Mouse (Mus musculus): Measurements from ENCODE around the gene Foxj2. TPM values are rescaled to one million over a fixed set of nuclear protein-coding genes. Genes with fewer than 3 reads are reported as not detected.

Gene Foxj2
- polyA plus RNA-seq (2012; rRNA removed): 14.8 and 16.7 TPM in 2 replicates

DNA sequence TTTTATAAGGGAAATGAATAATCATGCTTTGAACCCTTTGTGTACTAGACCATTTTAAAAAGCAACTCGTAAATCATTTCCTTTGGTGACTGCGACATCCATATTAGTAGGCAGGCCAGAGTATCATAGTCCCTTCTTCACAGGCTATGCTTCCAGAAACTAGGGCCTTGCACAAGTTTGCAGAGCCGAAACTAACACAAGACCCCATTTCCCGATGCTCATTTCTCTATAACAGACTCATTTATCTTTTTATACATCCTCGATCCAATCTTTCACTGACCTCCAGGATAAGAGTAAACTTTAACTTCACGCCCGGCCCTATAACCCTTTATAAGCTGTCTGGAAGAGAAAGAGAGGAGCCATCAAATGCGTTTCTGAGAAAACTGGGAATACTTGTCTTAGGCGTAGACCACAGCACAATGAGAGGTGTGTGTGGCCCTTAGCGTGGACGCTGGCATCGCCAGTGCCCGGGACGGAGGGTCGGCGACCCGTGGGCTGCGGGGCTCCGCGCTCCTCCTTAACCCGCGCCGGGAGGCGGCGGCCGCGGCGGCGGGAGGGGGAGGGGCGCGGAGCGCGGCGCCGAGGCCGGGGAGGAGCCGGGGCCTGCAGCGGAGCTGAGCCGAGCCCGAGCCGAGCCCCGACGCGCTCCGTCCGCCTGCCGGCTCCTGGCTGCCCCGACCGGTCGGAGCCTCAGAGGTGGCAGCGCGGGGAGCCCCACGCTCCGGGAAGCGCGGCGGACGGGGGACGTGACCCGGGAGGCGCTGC, at the start of gene Foxj2:
TSS of gene Foxj2 (plus strand) at position 609 of the 765 bp plus-strand sequence.
- TF ChIP-seq CTCF (IDR thresholded peaks at IDR 0.05; ENCODE audit: extremely low read depth, insufficient read depth, insufficient read length, insufficient replicate concordance) (no peak), POLR2A (IDR thresholded peaks at IDR 0.05; ENCODE audit: low read depth, low read length) (no peak)
- H3K36me3 ChIP-seq (ENCODE audit: control insufficient read depth, insufficient read depth, low read length): no peaks in the 10 kb centered on the region
- no peaks in the 10 kb centered on the region for H3K27me3 ChIP-seq (ENCODE audit: control insufficient read depth, insufficient read depth, low read length)
- WGBS: 4% methylated on average over 55 of the region's 61 CpGs
- H3K4me1 ChIP-seq (ENCODE audit: control insufficient read depth, insufficient read depth, insufficient read length): peaks cover 10% of the 10 kb centered on the region; the same call in 1 of the 2 replicates
- peak in 1 of 2 experiments; percentile 66 for DNase-seq (ENCODE audit: low read depth in 1 of 2, low spot score in 2 of 2)
- peak within 1 kb of the TSS; percentile 82 for H3K27ac ChIP-seq (ENCODE audit: insufficient read depth, low read length)
- H3K4me3 ChIP-seq (ENCODE audit: extremely low read depth, insufficient read depth, insufficient read length): peak within 1 kb of the TSS; percentile 92

DNA sequence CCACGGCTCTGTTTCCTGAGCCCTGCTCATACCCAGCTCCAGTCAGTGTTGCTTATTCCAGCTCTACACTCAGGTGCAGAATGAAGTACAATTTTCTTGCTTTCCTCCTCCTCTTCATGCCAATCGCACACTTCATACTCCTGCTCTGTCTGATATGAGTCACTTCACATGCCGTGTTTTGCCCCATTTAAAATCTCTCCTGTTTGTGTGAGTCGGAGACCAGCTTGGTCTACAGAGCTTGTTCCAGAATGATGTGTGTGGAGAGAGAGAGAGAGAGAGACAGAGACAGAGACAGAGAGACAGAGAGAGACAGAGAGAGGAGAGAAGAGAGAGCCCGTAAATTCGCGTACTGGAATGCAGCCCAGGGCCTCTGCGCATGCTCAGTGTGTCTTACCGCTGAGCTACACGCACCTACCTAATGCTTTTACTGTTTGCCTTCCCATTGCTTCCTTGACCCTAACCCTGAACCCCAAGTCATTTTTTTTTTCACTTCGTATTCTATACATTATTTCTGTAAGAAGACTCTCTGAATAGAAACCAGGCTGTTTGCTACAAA, 48.9 kb upstream of the Foxj2 start:
- Histone ChIP-seq H3K27me3 (ENCODE audit: control insufficient read depth, insufficient read depth, low read length) (no peaks in the 10 kb centered on the region), H3K4me3 (ENCODE audit: extremely low read depth, insufficient read depth, insufficient read length) (no peak overlapping the region), H3K36me3 (ENCODE audit: control insufficient read depth, insufficient read depth, low read length) (no peaks in the 10 kb centered on the region), H3K27ac (ENCODE audit: insufficient read depth, low read length) (no peak overlapping the region), H3K4me1 (ENCODE audit: control insufficient read depth, insufficient read depth, insufficient read length) (no peaks in the 10 kb centered on the region)
- TF ChIP-seq POLR2A (IDR thresholded peaks at IDR 0.05; ENCODE audit: low read depth, low read length): no peak
- no peak for TF ChIP-seq CTCF (IDR thresholded peaks at IDR 0.05; ENCODE audit: extremely low read depth, insufficient read depth, insufficient read length, insufficient replicate concordance)
- WGBS: 94% methylated on average over 11 of the region's 11 CpGs
- DNase-seq (ENCODE audit: low read depth in 1 of 2, low spot score in 2 of 2): no peak

DNA sequence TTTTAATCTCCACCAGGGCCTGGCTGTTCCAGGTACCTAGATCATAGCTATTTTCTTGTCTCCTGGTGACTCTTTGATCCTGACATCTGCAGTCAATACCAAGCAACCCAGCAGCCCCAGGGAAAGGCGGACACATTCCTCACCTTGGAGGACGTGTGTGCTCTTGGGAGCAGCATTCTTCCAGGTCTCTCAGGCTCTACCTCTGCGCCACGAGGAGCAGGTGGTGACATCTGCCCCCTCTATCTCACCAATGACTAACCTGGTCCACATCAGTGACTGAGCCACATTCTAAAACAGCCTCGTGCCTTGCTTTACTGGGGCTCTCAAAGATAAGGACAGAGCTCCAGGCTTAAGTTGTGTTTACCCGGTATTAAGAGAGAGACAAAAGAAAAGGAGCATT, 47.0 kb upstream of the Foxj2 start:
- H3K4me3 ChIP-seq (ENCODE audit: extremely low read depth, insufficient read depth, insufficient read length): no peak overlapping the region

DNA sequence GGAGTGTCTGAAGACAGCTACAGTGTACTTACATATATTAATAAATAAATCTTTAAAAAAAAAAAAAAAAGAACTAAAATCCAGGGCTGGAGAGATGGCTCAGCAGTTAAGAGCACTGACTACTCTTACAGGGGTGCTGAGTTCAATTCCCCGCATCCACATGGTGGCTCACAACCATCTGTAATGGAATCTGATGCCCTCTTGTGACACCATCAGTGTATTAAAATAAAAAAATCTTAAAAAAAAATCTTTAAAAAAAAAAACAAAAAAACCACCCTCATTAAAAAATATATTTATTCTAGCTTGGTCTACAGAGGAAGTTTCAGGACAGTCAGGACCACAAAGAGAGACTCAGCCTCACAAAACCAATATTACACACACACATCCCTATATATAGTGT, 45.4 kb upstream of the Foxj2 start:
- WGBS: 94% methylated on average over 1 of the region's 1 CpGs
- TF ChIP-seq POLR2A (IDR thresholded peaks at IDR 0.05; ENCODE audit: low read depth, low read length): no peak
- TF ChIP-seq CTCF (IDR thresholded peaks at IDR 0.05; ENCODE audit: extremely low read depth, insufficient read depth, insufficient read length, insufficient replicate concordance): no peak
- no peaks in the 10 kb centered on the region for H3K27me3 ChIP-seq (ENCODE audit: control insufficient read depth, insufficient read depth, low read length)
- H3K36me3 ChIP-seq (ENCODE audit: control insufficient read depth, insufficient read depth, low read length): no peaks in the 10 kb centered on the region
- H3K4me1 ChIP-seq (ENCODE audit: control insufficient read depth, insufficient read depth, insufficient read length): no peaks in the 10 kb centered on the region
- DNase-seq (ENCODE audit: low read depth in 1 of 2, low spot score in 2 of 2): no peak
- H3K27ac ChIP-seq (ENCODE audit: insufficient read depth, low read length): no peak overlapping the region
- no peak overlapping the region for H3K4me3 ChIP-seq (ENCODE audit: extremely low read depth, insufficient read depth, insufficient read length)

More for the DNA sequence above, 47.0 kb upstream of the Foxj2 start:
- 89% methylated on average over 6 of the region's 6 CpGs for WGBS
- H3K27ac ChIP-seq (ENCODE audit: insufficient read depth, low read length): no peak overlapping the region
- DNase-seq (ENCODE audit: low read depth in 1 of 2, low spot score in 2 of 2): no peak
- TF ChIP-seq CTCF (IDR thresholded peaks at IDR 0.05; ENCODE audit: extremely low read depth, insufficient read depth, insufficient read length, insufficient replicate concordance) (no peak), POLR2A (IDR thresholded peaks at IDR 0.05; ENCODE audit: low read depth, low read length) (no peak)
- no peaks in the 10 kb centered on the region for H3K27me3 ChIP-seq (ENCODE audit: control insufficient read depth, insufficient read depth, low read length)
- H3K4me1 ChIP-seq (ENCODE audit: control insufficient read depth, insufficient read depth, insufficient read length): no peaks in the 10 kb centered on the region
- H3K36me3 ChIP-seq (ENCODE audit: control insufficient read depth, insufficient read depth, low read length): no peaks in the 10 kb centered on the region

DNA sequence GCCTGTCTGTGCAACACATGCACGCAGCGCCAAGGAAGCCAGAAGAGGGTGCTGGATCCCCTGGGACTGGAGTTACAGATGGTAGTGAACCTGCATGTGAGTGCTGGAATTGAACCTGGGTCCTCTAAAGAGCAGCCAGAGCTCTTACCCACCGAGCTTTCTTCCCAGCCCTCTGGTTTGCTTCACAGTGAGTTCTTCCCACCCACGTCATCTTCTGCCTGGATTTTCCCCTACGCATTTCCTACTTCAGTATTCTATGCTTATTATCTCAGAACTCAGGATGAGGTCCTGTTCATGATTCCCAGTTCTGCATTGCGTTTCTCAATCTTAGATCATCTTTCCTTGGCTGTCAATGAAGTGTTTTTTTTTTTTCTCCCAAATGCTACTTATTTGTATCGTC, 43.7 kb upstream of the Foxj2 start:
- DNase-seq (ENCODE audit: low read depth in 1 of 2, low spot score in 2 of 2): no peak
- TF ChIP-seq CTCF (IDR thresholded peaks at IDR 0.05; ENCODE audit: extremely low read depth, insufficient read depth, insufficient read length, insufficient replicate concordance) (no peak), POLR2A (IDR thresholded peaks at IDR 0.05; ENCODE audit: low read depth, low read length) (no peak)
- WGBS: 85% methylated on average over 7 of the region's 7 CpGs
- no peaks in the 10 kb centered on the region for H3K27me3 ChIP-seq (ENCODE audit: control insufficient read depth, insufficient read depth, low read length)
- no peak overlapping the region for H3K4me3 ChIP-seq (ENCODE audit: extremely low read depth, insufficient read depth, insufficient read length)
- no peaks in the 10 kb centered on the region for H3K36me3 ChIP-seq (ENCODE audit: control insufficient read depth, insufficient read depth, low read length)
- H3K27ac ChIP-seq (ENCODE audit: insufficient read depth, low read length): no peak overlapping the region
- no peaks in the 10 kb centered on the region for H3K4me1 ChIP-seq (ENCODE audit: control insufficient read depth, insufficient read depth, insufficient read length)

DNA sequence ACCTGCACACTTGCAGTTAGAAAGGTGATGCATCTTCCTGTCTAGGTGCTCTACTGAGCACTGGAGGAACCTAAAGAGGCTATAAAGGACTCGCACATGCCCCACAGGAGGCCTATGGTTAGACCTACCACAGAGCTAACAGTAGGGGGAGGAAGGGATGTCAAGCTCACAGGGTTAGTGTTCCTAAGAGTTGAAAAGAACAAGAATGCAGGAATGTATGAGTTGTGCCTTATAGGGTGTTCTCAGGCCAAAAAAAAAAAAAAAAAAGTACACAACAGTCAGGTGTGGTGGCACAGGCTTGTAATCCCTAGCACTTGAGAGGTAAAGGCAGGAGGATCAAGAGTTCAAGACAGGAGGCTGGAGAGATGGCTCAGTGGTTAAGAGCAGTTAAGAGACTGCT, 39.8 kb upstream of the Foxj2 start:
- TF ChIP-seq POLR2A (IDR thresholded peaks at IDR 0.05; ENCODE audit: low read depth, low read length): no peak
- TF ChIP-seq CTCF (IDR thresholded peaks at IDR 0.05; ENCODE audit: extremely low read depth, insufficient read depth, insufficient read length, insufficient replicate concordance): no peak
- Histone ChIP-seq H3K27me3 (ENCODE audit: control insufficient read depth, insufficient read depth, low read length) (no peaks in the 10 kb centered on the region), H3K4me1 (ENCODE audit: control insufficient read depth, insufficient read depth, insufficient read length) (no peaks in the 10 kb centered on the region), H3K36me3 (ENCODE audit: control insufficient read depth, insufficient read depth, low read length) (no peaks in the 10 kb centered on the region), H3K27ac (ENCODE audit: insufficient read depth, low read length) (no peak overlapping the region), H3K4me3 (ENCODE audit: extremely low read depth, insufficient read depth, insufficient read length) (no peak overlapping the region)
- WGBS: 86% methylated on average over 1 of the region's 1 CpGs
- no peak for DNase-seq (ENCODE audit: low read depth in 1 of 2, low spot score in 2 of 2)

DNA sequence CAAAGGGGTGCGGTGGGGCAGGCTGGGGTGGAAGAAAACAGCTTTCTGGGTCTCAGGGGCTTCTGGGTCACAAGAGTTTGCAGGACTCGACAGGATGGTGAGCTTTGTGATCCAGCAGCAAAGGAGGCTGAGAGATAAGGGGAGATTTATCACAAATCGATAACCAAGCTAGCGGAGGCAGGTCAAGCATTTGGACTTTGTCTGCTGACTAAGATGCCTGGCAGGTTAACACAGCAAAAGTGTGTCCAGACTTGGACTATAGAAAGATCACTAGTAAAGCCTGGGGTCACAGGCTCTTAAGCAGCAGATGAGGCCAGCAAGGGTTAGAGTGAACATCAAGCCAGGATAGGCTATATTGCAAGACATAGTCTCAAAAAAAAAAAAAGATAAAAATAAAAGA, 38.5 kb upstream of the Foxj2 start:
- Histone ChIP-seq H3K27ac (ENCODE audit: insufficient read depth, low read length) (no peak overlapping the region), H3K4me1 (ENCODE audit: control insufficient read depth, insufficient read depth, insufficient read length) (no peaks in the 10 kb centered on the region; the same call in 1 of the 2 replicates), H3K36me3 (ENCODE audit: control insufficient read depth, insufficient read depth, low read length) (no peaks in the 10 kb centered on the region), H3K27me3 (ENCODE audit: control insufficient read depth, insufficient read depth, low read length) (no peaks in the 10 kb centered on the region), H3K4me3 (ENCODE audit: extremely low read depth, insufficient read depth, insufficient read length) (no peak overlapping the region)
- TF ChIP-seq POLR2A (IDR thresholded peaks at IDR 0.05; ENCODE audit: low read depth, low read length) (no peak), CTCF (IDR thresholded peaks at IDR 0.05; ENCODE audit: extremely low read depth, insufficient read depth, insufficient read length, insufficient replicate concordance) (no peak)
- DNase-seq (ENCODE audit: low read depth in 1 of 2, low spot score in 2 of 2): no peak
- WGBS: 91% methylated on average over 4 of the region's 4 CpGs
